Mouse (Mus musculus) CH12.LX (cell line): ENCODE measurements around the gene Pimreg.

Experiments used
- CHD2 ChIP-seq: IDR thresholded peaks from 2 replicates; pipeline ENCODE4 v1.6.1; 2011; ENCODE audit warnings: low read length, improper control_type of control experiment
- CTCF ChIP-seq, 2 experiments: IDR thresholded peaks in 1 of 2; conservative IDR thresholded peaks in 1 of 2; 2 replicates each; pipeline ENCODE4 v1.5.1; 2011 to 2012; ENCODE audit warnings: low read depth in 2 of 2, low read length in 2 of 2, improper control_type of control experiment in 1 of 2, inconsistent platforms in 1 of 2, mild to moderate bottlenecking in 1 of 2, moderate library complexity in 1 of 2
- EP300 ChIP-seq: IDR thresholded peaks from 2 replicates; pipeline ENCODE4 v1.6.1; 2011; ENCODE audit warnings: low read length, improper control_type of control experiment
- MAFK ChIP-seq: IDR thresholded peaks from 2 replicates; pipeline ENCODE4 v1.6.1; 2011; ENCODE audit warnings: low read length, improper control_type of control experiment; ENCODE audit not compliant: insufficient replicate concordance
- MAX ChIP-seq: IDR thresholded peaks from 2 replicates; pipeline ENCODE4 v1.6.1; 2011; ENCODE audit warnings: low read length, improper control_type of control experiment
- MEF2A ChIP-seq: IDR thresholded peaks from 2 replicates; pipeline ENCODE4 v1.6.1; 2014; ENCODE audit warnings: low read depth, mild to moderate bottlenecking, inconsistent platforms, low read length, improper control_type of control experiment, borderline replicate concordance
- NELFE ChIP-seq: IDR thresholded peaks from 2 replicates; pipeline ENCODE4 v1.6.1; 2011; ENCODE audit warnings: low read depth, low read length, improper control_type of control experiment
- POLR2A ChIP-seq: IDR thresholded peaks from 2 replicates; pipeline ENCODE4 v1.6.1; 2011; ENCODE audit warnings: low read depth, mild to moderate bottlenecking, improper control_type of control experiment, low read length
- POLR2AphosphoS2 ChIP-seq: IDR thresholded peaks from 2 replicates; pipeline ENCODE4 v1.6.1; 2011; ENCODE audit warnings: low read depth, low read length, improper control_type of control experiment
- SIN3A ChIP-seq: IDR thresholded peaks from 2 replicates; pipeline ENCODE4 v1.6.1; 2012; ENCODE audit warnings: low read length, improper control_type of control experiment, inconsistent platforms
- UBTF ChIP-seq: IDR thresholded peaks from 2 replicates; pipeline ENCODE4 v1.6.1; 2012; ENCODE audit warnings: low read depth, mild to moderate bottlenecking, inconsistent platforms, low read length, improper control_type of control experiment, moderate library complexity
- USF1 ChIP-seq: IDR thresholded peaks from 2 replicates; pipeline ENCODE4 v1.6.1; 2014; ENCODE audit warnings: low read depth, mild to moderate bottlenecking, inconsistent platforms, low read length, improper control_type of control experiment
- USF2 ChIP-seq: conservative IDR thresholded peaks from 2 replicates; pipeline ENCODE4 v1.6.1; 2011; ENCODE audit warnings: low read depth, low read length, improper control_type of control experiment
- ZNF384 ChIP-seq: IDR thresholded peaks from 2 replicates; pipeline ENCODE4 v1.6.1; 2012; ENCODE audit warnings: low read depth, low read length, improper control_type of control experiment, inconsistent platforms

GRCm38 (mm10) chr11:72027836-72028235 is 14.0 kb upstream of the Pimreg start:
- TF ChIP-seq EP300 (no peak), MAX (no peak), POLR2A (no peak), SIN3A (no peak), CHD2 (no peak), CTCF (conservative IDR thresholded peaks at IDR 0.05 in 1 of 2, IDR thresholded peaks at IDR 0.05 in 1 of 2; ENCODE audit: low read depth in 2 of 2, low read length in 2 of 2) (no peak), USF2 (no peak), USF1 (no peak), MEF2A (no peak), MAFK (no peak), NELFE (no peak), POLR2AphosphoS2 (no peak), ZNF384 (no peak), UBTF (no peak)
